Mouse (Mus musculus) CH12.LX (cell line): Measurements from ENCODE around the gene Gm15557. TPM values are rescaled to one million over a fixed set of nuclear protein-coding genes. Genes with fewer than 3 reads are reported as not detected.

Experiments
- DNase-seq: peaks from one replicate; pipeline ENCODE4 v3.0.0-alpha.2; 2013; ENCODE audit errors: extremely low read depth
- H3K27ac ChIP-seq: 2 replicates; pipeline ENCODE4 v1.5.1; 2012; ENCODE audit warnings: low read depth, mild to moderate bottlenecking, control low read depth, moderate library complexity; ENCODE audit not compliant: insufficient read depth
- H3K27me3 ChIP-seq: replicated peaks from 2 replicates; pipeline ENCODE3; 2012; ENCODE audit warnings: inconsistent platforms
- H3K36me3 ChIP-seq, 2 experiments: replicated peaks in 1 of 2; 2 replicates each; pipeline versions ENCODE3 to v1.6.1; 2012; ENCODE audit warnings: inconsistent platforms in 1 of 2, low read length in 1 of 2, mild to moderate bottlenecking in 1 of 2, mixed read lengths in 1 of 2, moderate library complexity in 1 of 2; ENCODE audit not compliant: control insufficient read depth in 1 of 2, insufficient read depth in 1 of 2
- H3K4me1 ChIP-seq, 2 experiments: 2 replicates each; pipeline ENCODE4 v1.6.1; 2012; ENCODE audit warnings: inconsistent platforms in 1 of 2, moderate library complexity in 1 of 2; ENCODE audit not compliant: insufficient read depth in 2 of 2, control insufficient read depth in 1 of 2
- H3K4me2 ChIP-seq: 2 replicates; pipeline ENCODE4 v1.6.1; 2012; ENCODE audit warnings: low read depth, mild to moderate bottlenecking, control low read depth; ENCODE audit not compliant: poor library complexity, insufficient read depth, severe bottlenecking
- H3K4me3 ChIP-seq, 3 experiments: fragments of 150-350 bp in 1 of 3; sonication (generic) in 1 of 3; replicated peaks in 1 of 3; 2 replicates each; pipeline versions ENCODE3 to v1.5.1; 2011 to 2012; ENCODE audit warnings: low read depth in 2 of 3, low read length in 2 of 3, mild to moderate bottlenecking in 2 of 3, moderate library complexity in 2 of 3, control low read depth in 1 of 3, improper control_type of control experiment in 1 of 3, inconsistent platforms in 1 of 3, mixed read lengths in 1 of 3; ENCODE audit not compliant: poor library complexity in 1 of 3
- H3K79me2 ChIP-seq: replicated peaks from 2 replicates; pipeline ENCODE4 v1.6.1; 2012; ENCODE audit warnings: mild to moderate bottlenecking, moderate library complexity; ENCODE audit not compliant: control insufficient read depth, poor library complexity, insufficient read depth, severe bottlenecking; ENCODE audit errors: extremely low read depth
- H3K9ac ChIP-seq: 2 replicates; pipeline ENCODE4 v1.6.1; 2012; ENCODE audit warnings: low read depth, mild to moderate bottlenecking, control low read depth, moderate library complexity; ENCODE audit not compliant: insufficient read depth
- H3K9me3 ChIP-seq: replicated peaks from 2 replicates; pipeline ENCODE3; 2012; ENCODE audit warnings: low read length, inconsistent platforms, mixed read lengths
- BHLHE40 ChIP-seq: IDR thresholded peaks from 2 replicates; pipeline ENCODE4 v1.6.1; 2011; ENCODE audit warnings: mild to moderate bottlenecking, low read depth, low read length, improper control_type of control experiment
- CTCF ChIP-seq, 2 experiments: IDR thresholded peaks in 1 of 2; conservative IDR thresholded peaks in 1 of 2; 2 replicates each; pipeline ENCODE4 v1.5.1; 2011 to 2012; ENCODE audit warnings: low read depth in 2 of 2, low read length in 2 of 2, improper control_type of control experiment in 1 of 2, inconsistent platforms in 1 of 2, mild to moderate bottlenecking in 1 of 2, moderate library complexity in 1 of 2
- EP300 ChIP-seq: IDR thresholded peaks from 2 replicates; pipeline ENCODE4 v1.6.1; 2011; ENCODE audit warnings: low read length, improper control_type of control experiment
- ETS1 ChIP-seq: conservative IDR thresholded peaks from 2 replicates; pipeline ENCODE4 v1.6.1; 2012; ENCODE audit warnings: low read depth, mild to moderate bottlenecking, inconsistent platforms, low read length, improper control_type of control experiment, moderate library complexity
- JUN ChIP-seq: IDR thresholded peaks from 2 replicates; pipeline ENCODE4 v1.6.1; 2011; ENCODE audit warnings: low read depth, mild to moderate bottlenecking, low read length, improper control_type of control experiment, moderate library complexity; ENCODE audit not compliant: insufficient read depth
- JUND ChIP-seq: conservative IDR thresholded peaks from 2 replicates; pipeline ENCODE4 v1.6.1; 2011; ENCODE audit warnings: low read depth, low read length, improper control_type of control experiment
- MAFK ChIP-seq: IDR thresholded peaks from 2 replicates; pipeline ENCODE4 v1.6.1; 2011; ENCODE audit warnings: low read length, improper control_type of control experiment; ENCODE audit not compliant: insufficient replicate concordance
- MAX ChIP-seq: IDR thresholded peaks from 2 replicates; pipeline ENCODE4 v1.6.1; 2011; ENCODE audit warnings: low read length, improper control_type of control experiment
- MAZ ChIP-seq: IDR thresholded peaks from 2 replicates; pipeline ENCODE4 v1.6.1; 2012; ENCODE audit warnings: low read depth, mild to moderate bottlenecking, inconsistent platforms, low read length, improper control_type of control experiment, moderate library complexity
- MEF2A ChIP-seq: IDR thresholded peaks from 2 replicates; pipeline ENCODE4 v1.6.1; 2014; ENCODE audit warnings: low read depth, mild to moderate bottlenecking, inconsistent platforms, low read length, improper control_type of control experiment, borderline replicate concordance
- MXI1 ChIP-seq: IDR thresholded peaks from 2 replicates; pipeline ENCODE4 v1.6.1; 2011; ENCODE audit warnings: mild to moderate bottlenecking, low read depth, low read length, improper control_type of control experiment
- MYC ChIP-seq: IDR thresholded peaks from 2 replicates; pipeline ENCODE4 v1.6.1; 2011; ENCODE audit warnings: low read depth, mild to moderate bottlenecking, improper control_type of control experiment, low read length
- NELFE ChIP-seq: IDR thresholded peaks from 2 replicates; pipeline ENCODE4 v1.6.1; 2011; ENCODE audit warnings: low read depth, low read length, improper control_type of control experiment
- NRF1 ChIP-seq: IDR thresholded peaks from 2 replicates; pipeline ENCODE4 v1.6.1; 2014; ENCODE audit warnings: low read depth, mild to moderate bottlenecking, inconsistent platforms, low read length, improper control_type of control experiment, moderate library complexity
- PAX5 ChIP-seq: IDR thresholded peaks from 2 replicates; pipeline ENCODE4 v1.6.1; 2012; ENCODE audit warnings: low read length, inconsistent platforms, mixed read lengths
- POLR2A ChIP-seq: IDR thresholded peaks from 2 replicates; pipeline ENCODE4 v1.6.1; 2011; ENCODE audit warnings: low read depth, mild to moderate bottlenecking, improper control_type of control experiment, low read length
- SMC3 ChIP-seq: IDR thresholded peaks from 2 replicates; pipeline ENCODE4 v1.6.1; 2011; ENCODE audit warnings: low read depth, low read length, improper control_type of control experiment
- TBP ChIP-seq: conservative IDR thresholded peaks from 2 replicates; pipeline ENCODE4 v1.6.1; 2011; ENCODE audit warnings: low read depth, low read length, improper control_type of control experiment
- USF1 ChIP-seq: IDR thresholded peaks from 2 replicates; pipeline ENCODE4 v1.6.1; 2014; ENCODE audit warnings: low read depth, mild to moderate bottlenecking, inconsistent platforms, low read length, improper control_type of control experiment
- ZNF384 ChIP-seq: IDR thresholded peaks from 2 replicates; pipeline ENCODE4 v1.6.1; 2012; ENCODE audit warnings: low read depth, low read length, improper control_type of control experiment, inconsistent platforms
- dilution Hi-C: fragments of 300-500 bp; cut with MboI; formaldehyde crosslinking; loops from 2 replicates; pipeline ENCODE4 v1.14.3; 2020; ENCODE audit warnings: low sequenced_read_pairs; ENCODE audit not compliant: extremely low pct_unique_long_range_greater_than_20kb, extremely low pct_ligation_motif_present
- in situ Hi-C: fragments of 300-500 bp; cut with MboI; formaldehyde crosslinking; loops from 3 replicates; pipeline ENCODE4 v1.14.3; 2019; ENCODE audit warnings: low sequenced_read_pairs, low pct_ligation_motif_present, low pct_unique_long_range_greater_than_20kb, mixed read lengths
- polyA plus RNA-seq: library from polyadenylated mRNA; unstranded; fragments of >175 nt; gene quantifications from 2 replicates; pipeline ENCODE4 v1.2.1, GENCODE M21; 2012; ENCODE audit warnings: low read depth; ENCODE audit not compliant: insufficient read length
- total RNA-seq, 2 experiments: library from RNA; depleted of rRNA; stranded (reverse); fragments of 300-350 nt in 1 of 2; fragments of >200 nt in 1 of 2; gene quantifications; 2 replicates each; pipeline ENCODE4 v1.2.3; 2012 to 2014

Gm15557 gene
- total RNA-seq (2012; rRNA removed) (not detected in 2 replicates), total RNA-seq (2014; rRNA removed) (not detected in 2 replicates), polyA plus RNA-seq (not detected in 2 replicates)

- TF ChIP-seq MEF2A (no peak), MXI1 (no peak), CTCF (conservative IDR thresholded peaks at IDR 0.05 in 1 of 2, IDR thresholded peaks at IDR 0.05 in 1 of 2; ENCODE audit: low read depth in 2 of 2, low read length in 2 of 2) (no peak), BHLHE40 (no peak), JUND (no peak), ZNF384 (no peak), PAX5 (no peak), SMC3 (no peak), POLR2A (no peak), EP300 (no peak), TBP (no peak), NELFE (no peak), MYC (no peak), MAX (no peak), JUN (no peak), MAZ (no peak), NRF1 (no peak), USF1 (no peak), ETS1 (no peak), MAFK (no peak)
- in situ Hi-C loops (loop anchor here (5.0 to 25.0 kb wide), 2 partner anchors 88 to 253 kb away; partner anchors contain the start of gene Trpc4ap), dilution Hi-C loops (no loop called here)
These were observed at the start of gene Gm15557 for GRCm38 (mm10) chr2:155940681-155941080. Gm15557 (plus strand) TSS chr2:155940728.

GRCm38 (mm10) chr2:155894307-155895045 lies 46.1 kb upstream of the Gm15557 start:
- no peak for DNase-seq
- H3K79me2 ChIP-seq = no peaks in the 10 kb centered on the region
- in situ Hi-C loops = no loop called here
- H3K9me3 ChIP-seq = no peaks in the 10 kb centered on the region
- no peak overlapping the region for H3K27ac ChIP-seq
- H3K4me1 ChIP-seq = no peaks in the 10 kb centered on the region
- dilution Hi-C loops = no loop called here
- H3K4me2 ChIP-seq = no peak overlapping the region
- peaks cover 18 to 82% of the 10 kb centered on the region in 2 experiments for H3K36me3 ChIP-seq
- no peak overlapping the region for H3K9ac ChIP-seq
- no peak overlapping the region for H3K4me3 ChIP-seq
- no peaks in the 10 kb centered on the region for H3K27me3 ChIP-seq
- TF ChIP-seq MAFK = no peak

More at GRCm38 (mm10) chr2:155940681-155941080, at the start of gene Gm15557:
- H3K4me2 ChIP-seq = no peak within 1 kb of the TSS
- H3K27me3 ChIP-seq = no peaks in the 10 kb centered on the region
- no peak within 1 kb of the TSS for H3K27ac ChIP-seq
- no peak within 1 kb of the TSS for H3K9ac ChIP-seq
- H3K4me3 ChIP-seq = no peak within 1 kb of the TSS
- H3K4me1 ChIP-seq = peaks cover 0 to 7% of the 10 kb centered on the region in 2 experiments; a peak in 3 of 4 replicates
- H3K9me3 ChIP-seq = no peaks in the 10 kb centered on the region
- no peaks in the 10 kb centered on the region for H3K79me2 ChIP-seq
- DNase-seq = no peak
- no peaks in the 10 kb centered on the region for H3K36me3 ChIP-seq
